Mouse (Mus musculus) stomach, embryonic 16.5 days (tissue): ENCODE measurements around the gene Vmn2r85. TPM values are rescaled to one million over a fixed set of nuclear protein-coding genes. Genes with fewer than 3 reads are reported as not detected.

Experiments used
- polyA plus RNA-seq: library from polyadenylated mRNA; unstranded; fragments of >200 nt; fragmentation: Nextera tagmentation; extraction: Ambion mirVana; gene quantifications from 2 replicates; pipeline ENCODE4 v1.2.1, GENCODE M21; 2015

Vmn2r85 gene
- polyA plus RNA-seq, 1 experiment from 2014 or later, result not detected

Other genes with a start within 250 kb of the Vmn2r85 start
- gene Olfr826, start 245.5 kb downstream of the Vmn2r85 start, polyA plus RNA-seq, result not detected in 2 replicates
- not detected in 2 replicates for gene Olfr827, start 215.3 kb downstream of the Vmn2r85 start, polyA plus RNA-seq
- not detected in 2 replicates for gene Neurod4, start 149.5 kb downstream of the Vmn2r85 start, polyA plus RNA-seq
- 0.74 and 1.6 TPM in 2 replicates for gene Tespa1, start 106.8 kb downstream of the Vmn2r85 start, polyA plus RNA-seq
- gene Vmn2r84, start 35.4 kb downstream of the Vmn2r85 start, polyA plus RNA-seq, result not detected in 2 replicates
- not detected in 2 replicates for gene Vmn2r86, start 26.3 kb upstream of the Vmn2r85 start, polyA plus RNA-seq
- gene Vmn2r87, start 67.7 kb upstream of the Vmn2r85 start, polyA plus RNA-seq, result not detected in 2 replicates